Comparison of ENCODE assay signal across 10 mouse cellular contexts in genomic region chr6:43335619-43336234, GRCm38 (mm10). TPM values are rescaled to one million over a fixed set of nuclear protein-coding genes. Genes with fewer than 3 reads are reported as not detected.
DNase-seq lines count a peak whose midpoint lies in the region; ATAC-seq lines count a peak whose summit lies in the region.
"Had no signal": no experiment of that assay in that cellular context is flagged by ENCODE, and none has a peak within 500 bp of the region (broad histone marks: within the 10 kb centered on the region; RNA-seq: fewer than 3 reads in every experiment).

No protein-coding gene starts in this region.

- no peak overlapping the region for H3K4me2 ChIP-seq in kidney, embryonic 15.5 days
- no peak overlapping the region for H3K4me2 ChIP-seq in neural tube, embryonic 14.5 days (ENCODE audit: low read depth, low read length)
- H3K4me2 ChIP-seq: embryonic facial prominence, embryonic 13.5 days; midbrain, embryonic 12.5 days had no signal

- H3K9me3 ChIP-seq in kidney, embryonic 15.5 days (replicated peaks): no peaks in the 10 kb centered on the region
- H3K9me3 ChIP-seq in neural tube, embryonic 14.5 days (ENCODE audit: control insufficient read depth, low read length): no peaks in the 10 kb centered on the region
- H3K9me3 ChIP-seq: embryonic facial prominence, embryonic 13.5 days; midbrain, embryonic 12.5 days had no signal

- H3K27me3 ChIP-seq in kidney, embryonic 15.5 days: no peaks in the 10 kb centered on the region
- no peaks in the 10 kb centered on the region for H3K27me3 ChIP-seq in neural tube, embryonic 14.5 days (ENCODE audit: control insufficient read depth, insufficient read depth, low read length)
- H3K27me3 ChIP-seq: embryonic facial prominence, embryonic 13.5 days; midbrain, embryonic 12.5 days had no signal

- no peak for DNase-seq in kidney, adult 9 months
- peak; percentile 15 for DNase-seq in retina, postnatal 1 day
- no peak for DNase-seq in retina, embryonic 14.5 days (ENCODE audit: low spot score)
- peak; percentile 6 for DNase-seq in c-Kit-positive CD71-negative TER-119-negative erythroid progenitor cells, embryonic 14.5 days (ENCODE audit: low read depth)
- DNase-seq in spleen, postnatal 14 days (ENCODE audit: low spot score in 2 of 2): no peak
- DNase-seq: kidney, adult 2 months had no signal

- H3K4me1 ChIP-seq in kidney, embryonic 15.5 days: peaks cover 7% of the 10 kb centered on the region
- peaks cover 2% of the 10 kb centered on the region; the same call in 1 of the 2 replicates for H3K4me1 ChIP-seq in neural tube, embryonic 14.5 days (ENCODE audit: control insufficient read depth, insufficient read depth, low read length)
- H3K4me1 ChIP-seq: midbrain, embryonic 12.5 days had no signal

- H3K4me3 ChIP-seq in kidney, embryonic 15.5 days (replicated peaks): no peak overlapping the region
- no peak overlapping the region for H3K4me3 ChIP-seq in neural tube, embryonic 14.5 days (ENCODE audit: low read depth, low read length)
- H3K4me3 ChIP-seq: embryonic facial prominence, embryonic 13.5 days; midbrain, embryonic 12.5 days had no signal

- WGBS in kidney, embryonic 15.5 days: 64% methylated on average over 3 of the region's 3 CpGs
- 78% methylated on average over 3 of the region's 3 CpGs for WGBS in neural tube, embryonic 14.5 days

- no peaks in the 10 kb centered on the region for H3K36me3 ChIP-seq in kidney, embryonic 15.5 days
- H3K36me3 ChIP-seq in neural tube, embryonic 14.5 days (ENCODE audit: control insufficient read depth, insufficient read depth, low read length): no peaks in the 10 kb centered on the region
- H3K36me3 ChIP-seq: embryonic facial prominence, embryonic 13.5 days; midbrain, embryonic 12.5 days had no signal

- no peak overlapping the region for H3K9ac ChIP-seq in kidney, embryonic 15.5 days
- H3K9ac ChIP-seq in neural tube, embryonic 14.5 days (replicated peaks; ENCODE audit: low read depth, low read length): no peak overlapping the region
- H3K9ac ChIP-seq: embryonic facial prominence, embryonic 13.5 days; midbrain, embryonic 12.5 days had no signal

- H3K27ac ChIP-seq in kidney, embryonic 15.5 days: no peak overlapping the region
- H3K27ac ChIP-seq in neural tube, embryonic 14.5 days (ENCODE audit: low read depth, low read length): no peak overlapping the region
- H3K27ac ChIP-seq: embryonic facial prominence, embryonic 13.5 days; midbrain, embryonic 12.5 days had no signal

- ATAC-seq in kidney, embryonic 15.5 days (replicated peaks; ENCODE audit: low FRiP score): 0 out of 2 replicates have a peak, but pooled peaks have one; percentile 42
- ATAC-seq in neural tube, embryonic 14.5 days (ENCODE audit: low read depth): peak; percentile 54; the same call in 1 of the 2 replicates

RNA-seq across cellular contexts. Expression of gene Nobox, which starts 26.4 kb away (rescaled TPM):
- not detected in 2 replicates for polyA plus RNA-seq in kidney, embryonic 15.5 days (2015; fragmentation: Nextera tagmentation; extraction: Ambion mirVana)
- polyA plus RNA-seq in neural tube, embryonic 14.5 days (2014; fragmentation: Nextera tagmentation; extraction: Ambion mirVana): not detected in 2 replicates
- polyA plus RNA-seq: embryonic facial prominence, embryonic 13.5 days; midbrain, embryonic 12.5 days had no signal

Comparison
In these comparisons a context has a peak if more than half of its experiments do, and no peak if none do; other contexts are left out.
1. DNase-seq: peak in retina, postnatal 1 day (single experiment) and c-Kit-positive CD71-negative TER-119-negative erythroid progenitor cells, embryonic 14.5 days (single experiment); none in kidney, adult 9 months (single experiment), retina, embryonic 14.5 days (single experiment) and spleen, postnatal 14 days (0 of 2).